Mouse (Mus musculus) thymus, adult 2 months (tissue): ENCODE data around the gene Dlg1.

Experiments
- CTCF ChIP-seq: fragments of 200-500 bp; IDR thresholded peaks from 2 replicates; pipeline ENCODE4 v1.5.1; 2012; ENCODE audit warnings: mild to moderate bottlenecking, control low read depth, low read length, moderate library complexity, borderline replicate concordance; ENCODE audit not compliant: control insufficient read depth, poor library complexity, insufficient read depth; ENCODE audit errors: extremely low read depth
- POLR2A ChIP-seq: fragments of 200-500 bp; IDR thresholded peaks from 2 replicates; pipeline ENCODE4 v1.6.1; 2012; ENCODE audit warnings: mild to moderate bottlenecking, low read length, control low read depth, moderate library complexity; ENCODE audit not compliant: control insufficient read depth, poor library complexity, insufficient read depth; ENCODE audit errors: extremely low read depth

DNA sequence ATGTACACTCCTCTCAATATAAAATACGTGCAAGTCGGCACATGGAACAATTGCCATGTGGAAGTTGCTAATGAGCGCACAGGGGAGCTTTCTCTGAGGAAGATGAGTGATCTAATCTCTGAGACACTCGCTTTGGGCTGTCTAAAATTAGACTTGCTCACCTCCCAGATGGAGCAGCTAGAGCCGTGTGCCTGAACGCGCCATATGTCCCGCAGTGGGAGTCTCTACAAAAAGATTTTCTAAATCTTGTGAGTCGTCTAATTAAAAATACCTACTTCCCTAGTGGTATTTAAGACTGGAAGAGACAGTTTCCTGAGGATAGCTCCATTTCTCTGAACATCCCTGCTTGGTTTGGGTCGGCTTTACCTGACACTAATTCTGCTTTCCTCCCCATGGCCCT lies 213.1 kb downstream of the Dlg1 start:
- TF ChIP-seq CTCF, result no peak
- TF ChIP-seq POLR2A, result no peak
